Mouse (Mus musculus): ENCODE measurements around the gene Prnp. TPM values are rescaled to one million over a fixed set of nuclear protein-coding genes. Genes with fewer than 3 reads are reported as not detected.

The Prnp gene
- total RNA-seq, 2 experiments from 2014 or later = 2.3 to 2.9 TPM

DNA sequence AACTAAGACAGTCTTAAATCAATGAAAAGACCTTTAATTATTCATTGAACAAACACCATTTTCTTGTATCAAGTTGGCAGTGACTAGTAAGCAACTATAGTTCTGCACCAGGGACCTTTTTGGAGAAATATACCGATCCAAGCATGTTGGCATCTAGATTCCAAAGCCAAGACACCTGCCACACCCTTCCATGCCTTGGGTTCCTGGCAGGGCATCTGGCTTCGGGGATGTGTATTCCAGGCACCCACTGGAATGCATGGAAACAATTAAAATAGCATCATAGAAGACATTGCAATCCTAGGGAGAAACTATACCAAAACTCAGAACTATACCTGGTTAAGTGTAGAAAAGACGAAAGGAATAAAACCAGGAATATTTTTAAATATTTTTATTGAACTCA lies 3.5 kb upstream of the Prnp start:
- ATAC-seq (replicated peaks; ENCODE audit: poor library complexity) = no peak

DNA sequence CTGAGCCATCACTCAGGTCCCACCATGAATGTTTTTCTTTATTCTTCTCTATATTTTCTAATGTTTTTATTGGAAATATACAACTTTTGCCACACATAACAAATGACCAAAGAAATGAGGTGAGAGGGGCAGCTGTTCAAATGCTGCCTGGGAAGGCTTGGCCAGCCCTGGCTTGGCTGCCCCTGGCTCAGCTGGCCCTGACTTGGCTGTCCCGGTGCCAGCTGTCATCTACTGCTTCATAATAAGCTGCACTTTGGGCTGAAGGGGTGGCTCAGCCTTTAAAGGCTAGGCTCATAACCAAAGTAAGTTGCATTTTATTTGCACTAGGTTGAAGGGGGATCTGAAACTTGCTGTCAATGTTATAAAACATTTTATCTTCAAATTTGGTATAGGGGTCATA lies 2.9 kb upstream of the Prnp start:
- no peak for ATAC-seq (replicated peaks; ENCODE audit: poor library complexity)

GRCm38 (mm10) chr2:131907311-131907710 lies 2.4 kb upstream of the Prnp start:
- ATAC-seq (replicated peaks; ENCODE audit: poor library complexity) = no peak

DNA sequence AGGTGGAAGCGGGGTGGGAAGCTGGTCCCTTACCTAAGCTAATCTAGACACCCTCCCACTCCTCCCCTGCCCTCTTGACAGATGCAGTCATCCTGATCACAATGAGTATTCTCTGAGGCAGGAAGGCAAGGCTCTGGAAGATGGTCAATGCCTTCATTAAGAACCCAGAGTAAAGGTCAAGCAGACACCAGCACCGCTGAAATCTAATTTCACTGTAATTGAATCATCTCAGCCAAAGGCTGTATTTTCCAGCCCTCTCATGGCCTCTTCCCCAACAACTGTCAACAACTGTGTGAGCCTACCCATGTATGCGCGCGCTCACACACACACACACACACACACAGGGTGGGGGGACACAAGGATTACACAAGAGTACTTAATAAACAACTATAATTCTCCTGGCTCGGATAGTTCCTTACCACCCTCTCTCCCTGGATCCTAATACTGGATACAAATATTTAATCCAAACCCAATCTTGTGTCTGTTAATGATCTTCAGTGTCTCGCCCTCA lies 1.3 kb upstream of the Prnp start:
- no peak for ATAC-seq (replicated peaks; ENCODE audit: poor library complexity)

DNA sequence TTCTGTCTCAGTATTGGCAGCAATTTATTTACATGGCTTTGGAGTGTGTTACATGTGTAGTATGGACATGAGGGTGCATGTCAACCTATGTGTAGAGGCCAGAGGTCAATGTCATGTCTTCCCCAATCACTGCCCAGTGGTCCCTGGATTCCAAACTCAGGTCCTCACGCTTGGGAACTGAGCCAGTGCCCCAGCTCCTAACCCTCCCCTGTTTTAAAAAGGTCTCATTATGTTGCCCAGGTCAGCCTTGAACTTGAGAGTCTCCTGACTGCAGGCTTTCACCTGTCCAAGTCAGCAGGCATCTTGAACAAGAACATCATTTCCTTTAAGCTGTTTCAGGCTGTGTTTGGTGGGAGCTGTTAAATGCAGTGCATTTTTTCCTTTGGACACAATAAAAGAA lies 822 bp upstream of the Prnp start:
- ATAC-seq (replicated peaks; ENCODE audit: poor library complexity) = no peak

DNA sequence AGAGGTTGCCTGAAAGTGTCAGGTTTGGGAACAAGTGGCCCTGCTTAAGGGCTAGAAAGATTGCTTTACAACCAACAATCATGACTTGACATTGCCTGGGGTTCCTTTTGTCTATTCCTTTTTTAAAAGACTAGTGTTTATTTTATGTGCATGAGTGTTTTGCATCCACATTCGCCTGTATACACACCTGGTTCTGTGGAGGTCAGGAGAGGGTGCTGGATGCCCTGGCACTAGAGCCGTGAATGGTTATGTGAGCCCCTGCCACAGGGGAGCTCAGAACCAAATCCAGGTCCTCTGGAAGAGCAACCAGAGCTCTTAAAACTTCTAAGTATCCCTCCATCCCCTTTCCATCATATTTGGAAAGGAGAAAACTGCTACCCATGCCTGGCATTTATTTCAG lies 1.1 kb downstream of the Prnp start:
- no peak for ATAC-seq (replicated peaks; ENCODE audit: poor library complexity)

- ATAC-seq (replicated peaks; ENCODE audit: poor library complexity) = no peak
These were observed 1.6 kb downstream of the Prnp start for GRCm38 (mm10) chr2:131911341-131911740.

DNA sequence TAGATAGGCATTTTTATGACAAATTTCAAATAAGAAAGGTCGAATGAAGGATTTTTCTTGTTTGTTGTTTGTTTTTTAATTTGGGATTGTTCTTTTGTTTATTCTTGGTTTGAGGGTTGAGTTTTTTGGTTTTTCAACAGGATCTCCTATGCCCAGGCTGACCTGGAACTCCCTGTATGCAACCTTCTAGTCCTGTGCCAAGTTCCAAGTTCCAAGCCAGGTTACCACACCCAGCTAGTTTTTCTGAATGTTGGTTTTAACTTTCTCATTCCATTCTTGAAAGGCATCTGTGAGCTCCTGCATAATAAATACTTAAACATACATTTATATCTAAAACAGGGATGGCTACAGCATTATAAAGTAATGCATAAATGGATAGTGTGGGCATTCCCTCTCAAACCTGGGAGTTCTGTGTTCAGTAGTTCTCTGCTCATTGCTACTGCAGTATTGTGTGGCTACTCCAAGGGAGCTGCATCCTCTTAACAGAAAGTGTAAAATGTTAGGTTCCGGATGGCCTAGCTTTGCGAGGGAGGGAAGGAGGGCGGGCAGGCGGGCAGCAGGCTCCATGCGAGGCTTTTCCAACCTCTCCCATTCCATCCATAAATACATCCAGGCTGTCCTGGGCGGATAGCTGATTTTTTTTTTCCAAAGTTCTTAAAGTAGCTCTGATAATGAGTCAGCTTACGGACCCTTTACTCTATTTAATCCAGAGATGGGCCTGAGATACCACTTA lies 3.0 kb downstream of the Prnp start:
- ATAC-seq (replicated peaks; ENCODE audit: poor library complexity) = no peak

GRCm38 (mm10) chr2:131932275-131932902 lies 22.7 kb downstream of the Prnp start:
- no peak for ATAC-seq (replicated peaks; ENCODE audit: poor library complexity)

DNA sequence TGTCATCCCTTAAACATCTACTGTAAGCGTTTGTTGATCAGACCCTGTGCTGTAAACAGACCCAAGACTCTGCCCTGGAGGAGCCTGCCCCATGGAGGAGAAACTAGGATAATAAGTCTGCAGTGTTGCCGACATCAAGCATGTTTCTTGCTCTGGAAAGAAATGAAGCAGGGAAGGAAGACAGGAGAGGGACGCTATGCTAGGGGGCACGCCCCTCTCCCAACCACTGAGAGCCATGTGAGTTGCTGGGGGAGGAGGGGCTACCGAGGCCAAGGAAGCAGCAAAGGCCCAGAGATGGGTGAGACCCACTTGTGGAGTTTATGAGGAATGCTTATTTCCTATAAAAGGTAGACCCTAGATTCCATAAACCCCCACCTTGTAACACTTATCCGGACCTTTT lies 23.3 kb downstream of the Prnp start:
- ATAC-seq (replicated peaks; ENCODE audit: poor library complexity) = no peak

- no peak for ATAC-seq (replicated peaks; ENCODE audit: poor library complexity)
These were observed 23.9 kb downstream of the Prnp start for GRCm38 (mm10) chr2:131933598-131933997.

DNA sequence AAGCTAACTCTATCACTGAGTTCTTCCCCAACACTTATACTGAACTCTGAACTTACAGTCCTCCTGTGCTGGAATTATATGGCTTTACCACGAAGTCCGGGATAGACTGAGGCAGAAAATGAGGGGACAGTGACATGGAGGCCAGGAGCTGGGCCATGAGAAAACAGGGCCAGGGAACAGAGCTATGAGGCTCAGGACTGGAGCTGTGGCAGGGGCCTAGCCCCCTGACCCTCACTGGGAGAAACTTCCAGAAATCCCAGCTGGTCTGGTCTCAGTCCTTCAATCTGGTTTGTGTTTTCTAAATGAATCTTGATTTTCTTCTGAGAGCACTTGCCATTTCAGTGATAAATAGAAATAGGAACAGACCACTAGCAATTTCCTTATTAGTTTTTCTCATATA lies 24.5 kb downstream of the Prnp start:
- no peak for ATAC-seq (replicated peaks; ENCODE audit: poor library complexity)

DNA sequence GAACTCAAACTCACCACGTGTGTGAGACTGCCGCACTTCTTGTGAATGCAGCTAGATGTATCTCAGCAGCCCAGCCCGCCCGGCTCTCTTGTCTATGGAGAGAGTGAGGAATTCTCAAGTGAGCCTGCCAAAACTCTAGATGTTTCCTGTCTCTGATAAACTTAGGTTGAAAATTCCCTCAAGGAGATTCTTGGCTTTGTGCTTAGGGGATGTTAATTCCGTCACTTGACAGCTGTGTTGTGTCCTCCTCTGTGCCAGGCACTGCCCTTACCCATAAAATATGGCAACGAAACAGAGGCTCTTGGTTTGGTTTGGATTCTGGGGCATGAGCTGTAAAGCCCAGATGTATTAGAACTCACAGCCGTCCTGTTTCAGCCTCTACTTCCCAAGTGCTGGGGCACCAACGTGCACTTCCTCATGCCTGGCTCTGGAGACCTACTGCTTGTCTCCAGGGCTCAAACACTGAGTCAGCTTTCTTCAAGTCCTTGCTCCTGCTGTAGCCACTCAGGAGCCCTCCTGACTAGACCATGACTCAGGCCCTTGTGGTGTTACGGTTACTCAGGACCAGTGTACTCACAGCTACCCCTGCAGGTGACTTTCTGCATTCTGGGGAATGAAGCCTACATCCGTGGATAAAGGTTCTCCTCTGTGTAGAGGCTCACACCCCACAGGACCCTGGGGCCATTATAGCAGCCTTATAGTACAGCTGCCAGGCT lies 25.8 kb downstream of the Prnp start:
- ATAC-seq (replicated peaks; ENCODE audit: poor library complexity) = peak; percentile 90

GRCm38 (mm10) chr2:131936410-131936809 lies 26.7 kb downstream of the Prnp start:
- no peak for ATAC-seq (replicated peaks; ENCODE audit: poor library complexity)

DNA sequence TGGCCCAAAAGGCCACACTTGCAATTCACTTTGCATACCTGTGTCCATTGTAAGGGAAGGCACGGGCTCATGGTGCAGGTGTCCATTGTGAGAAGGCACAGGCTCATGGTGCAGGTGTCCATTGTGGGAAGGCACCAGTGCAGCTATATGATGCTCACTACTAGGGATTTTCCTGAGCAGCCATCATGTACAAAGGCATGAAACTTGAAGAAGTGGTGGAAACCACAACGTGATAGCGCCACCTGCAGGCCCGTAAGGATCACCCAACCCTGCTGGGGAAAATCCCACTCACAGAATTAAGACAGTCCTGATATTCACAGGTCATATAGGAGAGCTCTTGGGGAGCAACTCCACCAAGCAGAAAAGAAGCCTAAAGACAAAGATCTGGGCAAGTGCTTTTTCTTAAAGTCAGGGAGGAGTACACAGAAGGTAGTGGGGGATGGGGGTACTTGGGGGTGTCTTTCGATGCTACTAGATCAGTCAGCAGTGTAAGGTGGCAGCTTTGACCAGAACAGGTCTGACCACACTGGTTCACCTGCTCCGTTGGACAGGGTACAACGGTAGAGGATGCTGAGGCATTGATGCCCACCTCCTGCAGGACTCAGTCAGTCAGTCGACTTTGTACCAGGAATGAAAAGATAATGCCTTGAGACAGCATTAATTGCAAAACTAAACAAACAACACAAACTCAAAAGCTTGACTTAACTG lies 29.8 kb downstream of the Prnp start:
- ATAC-seq (replicated peaks; ENCODE audit: poor library complexity) = peak; percentile 68

DNA sequence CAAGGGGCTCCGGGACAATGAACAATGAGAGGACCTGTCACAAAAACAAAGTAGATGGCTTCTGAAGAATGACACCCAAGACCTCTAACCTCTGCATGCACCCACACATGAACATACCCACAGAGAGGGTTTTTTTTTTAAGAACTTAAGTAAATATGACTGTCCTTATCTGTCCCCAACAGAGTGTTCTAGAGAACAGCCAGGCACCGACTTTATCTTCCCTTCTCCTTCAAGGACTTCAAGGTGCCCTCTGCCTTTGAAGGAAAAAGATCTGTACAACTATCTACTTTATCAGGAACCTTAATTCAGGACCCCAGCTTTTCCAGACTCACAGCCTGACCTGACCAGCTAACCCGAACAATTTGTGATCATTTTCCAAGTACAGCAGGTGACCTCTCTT lies 30.8 kb downstream of the Prnp start:
- peak; percentile 19; the same call in 1 of the 2 replicates for ATAC-seq (replicated peaks; ENCODE audit: poor library complexity)

GRCm38 (mm10) chr2:131941501-131941900 lies 31.8 kb downstream of the Prnp start:
- ATAC-seq (replicated peaks; ENCODE audit: poor library complexity) = no peak

- no peak for ATAC-seq (replicated peaks; ENCODE audit: poor library complexity)
These were observed 34.6 kb downstream of the Prnp start for GRCm38 (mm10) chr2:131944370-131944769.

DNA sequence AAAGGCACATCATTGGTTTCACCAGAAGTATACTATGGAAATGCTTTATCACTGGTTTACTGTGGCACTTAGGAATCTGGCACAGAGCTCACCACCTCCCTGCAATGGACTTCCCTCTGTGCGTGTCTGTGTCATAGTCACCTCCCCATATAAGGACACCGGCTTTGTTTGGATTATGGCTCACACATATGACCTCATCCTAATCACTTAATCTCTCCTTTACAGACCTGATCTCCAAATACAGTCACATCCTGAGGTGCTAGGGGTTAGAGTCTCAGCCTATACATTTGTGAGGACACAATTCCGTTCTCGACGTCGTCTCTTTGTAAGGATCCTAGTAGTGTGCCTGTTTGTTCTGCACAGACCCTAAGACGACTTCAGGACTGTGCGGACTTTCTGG lies 35.5 kb downstream of the Prnp start:
- ATAC-seq (replicated peaks; ENCODE audit: poor library complexity) = no peak

GRCm38 (mm10) chr2:131945765-131946164 lies 36.0 kb downstream of the Prnp start:
- ATAC-seq (replicated peaks; ENCODE audit: poor library complexity) = no peak

DNA sequence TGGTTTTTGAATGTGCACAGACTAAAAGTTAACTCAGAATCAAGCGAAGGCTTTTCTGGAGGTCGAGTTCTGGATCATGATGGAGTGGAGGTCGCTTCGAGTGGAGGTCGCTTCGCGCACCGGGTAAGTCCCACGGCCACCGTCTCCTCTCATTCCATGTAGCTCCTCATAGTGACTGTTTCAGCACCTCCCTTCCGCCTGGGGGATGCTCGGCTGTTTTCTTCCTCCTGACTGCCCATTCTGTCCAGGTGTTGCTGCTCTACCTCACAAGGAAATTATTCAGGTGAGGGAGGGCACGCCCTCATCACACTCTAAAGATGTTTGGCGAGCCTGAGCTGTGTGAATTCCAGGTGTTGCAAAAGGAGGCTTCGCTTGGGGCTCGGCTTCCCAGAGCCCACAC lies 36.6 kb downstream of the Prnp start:
- ATAC-seq (replicated peaks; ENCODE audit: poor library complexity) = no peak

Measured in megakaryocyte progenitor cell, adult 5-6 weeks (primary cell).